Mouse (Mus musculus) myocyte (in vitro differentiated cells): Measurements from ENCODE around the gene 1810009A15Rik.

Source experiments
- CEBPB ChIP-seq: IDR thresholded peaks from 2 replicates; pipeline ENCODE4 v1.6.1; 2011; ENCODE audit warnings: mild to moderate bottlenecking, moderate library complexity; ENCODE audit not compliant: poor library complexity, insufficient read depth, severe bottlenecking
- MAX ChIP-seq: IDR thresholded peaks from one replicate; pipeline ENCODE4 v1.6.1; 2011; ENCODE audit warnings: low read depth, mild to moderate bottlenecking, control low read depth
- MYOG ChIP-seq, 3 experiments: IDR thresholded peaks; one replicate each; pipeline ENCODE4 v1.6.1; 2011; ENCODE audit warnings: control low read depth in 2 of 3, low read depth in 2 of 3, mild to moderate bottlenecking in 2 of 3; ENCODE audit not compliant: insufficient read length in 2 of 3, control insufficient read depth in 1 of 3, insufficient read depth in 1 of 3
- POLR2A ChIP-seq: IDR thresholded peaks from one replicate; pipeline ENCODE4 v1.6.1; 2011; ENCODE audit warnings: low read depth, mild to moderate bottlenecking, control low read depth, moderate library complexity; ENCODE audit not compliant: insufficient read length
- POLR2AphosphoS2 ChIP-seq: IDR thresholded peaks from one replicate; pipeline ENCODE4 v1.6.1; 2011; ENCODE audit warnings: low read depth, control low read depth; ENCODE audit not compliant: insufficient read length
- TCF12 ChIP-seq: IDR thresholded peaks from one replicate; pipeline ENCODE4 v1.6.1; 2011; ENCODE audit warnings: mild to moderate bottlenecking, control low read depth; ENCODE audit not compliant: poor library complexity, insufficient read depth, severe bottlenecking
- USF1 ChIP-seq: IDR thresholded peaks from one replicate; pipeline ENCODE4 v1.6.1; 2011; ENCODE audit warnings: low read depth, mild to moderate bottlenecking, control low read depth, moderate library complexity

DNA sequence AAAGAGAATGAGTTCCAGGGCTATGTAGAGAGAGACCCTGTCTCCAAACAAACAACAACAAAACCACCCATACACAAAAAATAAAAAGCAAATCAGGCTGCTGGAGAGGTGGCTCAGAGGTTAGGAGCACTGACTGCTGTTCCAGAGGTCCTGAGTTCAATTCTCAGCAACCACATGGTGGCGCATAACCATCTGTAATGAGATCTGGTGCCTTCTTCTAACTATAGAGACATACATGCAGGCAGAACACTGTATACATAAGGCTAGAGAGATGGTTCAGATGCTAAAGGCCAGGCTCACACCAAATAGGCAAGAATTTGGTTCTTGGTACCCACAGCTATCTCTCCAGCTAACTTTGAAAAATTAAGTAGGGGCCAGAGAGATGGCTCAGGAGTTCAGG is 29.6 kb upstream of the 1810009A15Rik start:
- TF ChIP-seq MAX, result no peak
- TF ChIP-seq POLR2A, result no peak
- no peak for TF ChIP-seq TCF12
- no peak for TF ChIP-seq POLR2AphosphoS2
- TF ChIP-seq USF1, result no peak
- no peak for TF ChIP-seq MYOG (IDR thresholded peaks at IDR 0.05; ENCODE audit: control insufficient read depth in 1 of 3, insufficient read depth in 1 of 3, insufficient read length in 2 of 3, low read depth in 2 of 3)
- TF ChIP-seq CEBPB, result no peak
